In genomic region chr9:107768851-107769250, GRCm38 (mm10) we compare ENCODE assay signal across 8 mouse cellular contexts. TPM values are rescaled to one million over a fixed set of nuclear protein-coding genes. Genes with fewer than 3 reads are reported as not detected.
DNase-seq lines count a peak whose midpoint lies in the region; ATAC-seq and TF ChIP-seq lines count a peak whose summit lies in the region.

No protein-coding gene starts in this region.

- H3K4me2 ChIP-seq in lung, embryonic 15.5 days = peak overlapping the region; percentile 62
- peak overlapping the region; percentile 71 for H3K4me2 ChIP-seq in heart, embryonic 11.5 days
- H3K4me2 ChIP-seq in stomach, embryonic 14.5 days (replicated peaks; ENCODE audit: low read depth, low read length) = peak overlapping the region; percentile 55

- H3K9me3 ChIP-seq in lung, embryonic 15.5 days = no peaks in the 10 kb centered on the region
- H3K9me3 ChIP-seq in heart, embryonic 11.5 days (replicated peaks; ENCODE audit: control insufficient read depth, low read length) = no peaks in the 10 kb centered on the region
- no peaks in the 10 kb centered on the region for H3K9me3 ChIP-seq in stomach, embryonic 14.5 days (ENCODE audit: control insufficient read depth, low read depth, low read length)

- TF ChIP-seq POLR2A in lung, adult 2 months (IDR thresholded peaks at IDR 0.05; ENCODE audit: borderline replicate concordance, extremely low read depth, low read depth, low read length) = no peak

- H3K4me3 ChIP-seq in lung, embryonic 15.5 days = peak overlapping the region; percentile 96; the same call in 1 of the 2 replicates
- H3K4me3 ChIP-seq in lung, adult 2 months (replicated peaks; ENCODE audit: extremely low read depth, low read depth, low read length) = no peak overlapping the region
- peak overlapping the region; percentile 85; the same call in 1 of the 2 replicates for H3K4me3 ChIP-seq in heart, embryonic 11.5 days (ENCODE audit: low read depth, low read length)
- H3K4me3 ChIP-seq in stomach, embryonic 14.5 days (ENCODE audit: low read depth, low read length) = peak overlapping the region; percentile 100; the same call in 1 of the 2 replicates

- H3K27me3 ChIP-seq in lung, embryonic 15.5 days = no peaks in the 10 kb centered on the region
- no peaks in the 10 kb centered on the region for H3K27me3 ChIP-seq in heart, embryonic 11.5 days (ENCODE audit: control insufficient read depth, insufficient read depth, low read length)
- no peaks in the 10 kb centered on the region for H3K27me3 ChIP-seq in stomach, embryonic 14.5 days (ENCODE audit: control insufficient read depth, insufficient read depth, low read length)

- 82% methylated on average over 5 of the region's 5 CpGs for WGBS in lung, embryonic 15.5 days
- 71% methylated on average over 5 of the region's 5 CpGs for WGBS in lung, adult 2 months
- 85% methylated on average over 5 of the region's 5 CpGs for WGBS in heart, embryonic 11.5 days (ENCODE audit: insufficient replicate concordance)
- WGBS in stomach, embryonic 14.5 days = 77% methylated on average over 5 of the region's 5 CpGs

- H3K36me3 ChIP-seq in lung, embryonic 15.5 days = peaks cover 59% of the 10 kb centered on the region
- H3K36me3 ChIP-seq in heart, embryonic 11.5 days (ENCODE audit: control insufficient read depth, insufficient read depth, low read length) = peaks cover 43% of the 10 kb centered on the region
- peaks cover 50% of the 10 kb centered on the region for H3K36me3 ChIP-seq in stomach, embryonic 14.5 days (ENCODE audit: control insufficient read depth, insufficient read depth, low read length)

- no peak for DNase-seq in lung, adult 2 months
- DNase-seq in kidney, postnatal 36 days = peak; percentile 23 to 34
- DNase-seq in frontal cortex, postnatal 36 days (ENCODE audit: low spot score in 2 of 2) = no peak
- no peak for DNase-seq in cerebellum, postnatal 25 days
- DNase-seq in adrenal gland, postnatal 4 days (ENCODE audit: low spot score in 2 of 2) = no peak

- no peak for TF ChIP-seq CTCF in lung, adult 2 months (IDR thresholded peaks at IDR 0.05; ENCODE audit: insufficient read depth, low read length)

- peaks cover 9% of the 10 kb centered on the region; the same call in 1 of the 2 replicates for H3K4me1 ChIP-seq in lung, embryonic 15.5 days
- H3K4me1 ChIP-seq in lung, adult 2 months (ENCODE audit: control insufficient read depth, insufficient read depth, low read length) = peaks cover 8% of the 10 kb centered on the region
- H3K4me1 ChIP-seq in heart, embryonic 11.5 days (ENCODE audit: control insufficient read depth, insufficient read depth, low read length) = peaks cover 10% of the 10 kb centered on the region; the same call in 1 of the 2 replicates
- 0 out of 2 replicates have a peak, but pooled peaks cover 2% of the 10 kb centered on the region for H3K4me1 ChIP-seq in stomach, embryonic 14.5 days (ENCODE audit: control insufficient read depth, insufficient read depth, low read length)

- no peak overlapping the region for H3K27ac ChIP-seq in lung, embryonic 15.5 days
- no peak overlapping the region for H3K27ac ChIP-seq in heart, embryonic 11.5 days (ENCODE audit: low read depth, low read length)
- no peak overlapping the region for H3K27ac ChIP-seq in stomach, embryonic 14.5 days (ENCODE audit: low read length)

- peak overlapping the region; percentile 99; the same call in 1 of the 2 replicates for H3K9ac ChIP-seq in lung, embryonic 15.5 days
- no peak overlapping the region for H3K9ac ChIP-seq in heart, embryonic 11.5 days (ENCODE audit: low read depth, low read length)
- H3K9ac ChIP-seq in stomach, embryonic 14.5 days (replicated peaks; ENCODE audit: low read depth, low read length) = no peak overlapping the region

- ATAC-seq in lung, embryonic 15.5 days (ENCODE audit: borderline replicate concordance, extremely low read depth, low FRiP score, low TSS enrichment) = no peak
- ATAC-seq in heart, embryonic 11.5 days (replicated peaks; ENCODE audit: insufficient number of reproducible peaks, low FRiP score, low TSS enrichment) = no peak
- ATAC-seq in stomach, embryonic 14.5 days (ENCODE audit: insufficient number of reproducible peaks, insufficient read depth, low FRiP score, low read depth) = no peak

RNA-seq across cellular contexts. Expression of gene Rbm5, which starts 1.9 kb away (rescaled TPM):
- 188 and 202 TPM in 2 replicates for polyA plus RNA-seq in lung, embryonic 15.5 days (2015; fragmentation: Nextera tagmentation; extraction: Ambion mirVana)
- polyA plus RNA-seq in lung, adult 2 months (2012; rRNA removed) = 54.0 and 77.1 TPM in 2 replicates
- polyA plus RNA-seq in heart, embryonic 11.5 days (2014; fragmentation: Nextera tagmentation; extraction: Ambion mirVana) = 113 and 135 TPM in 2 replicates
- 204 and 205 TPM in 2 replicates for polyA plus RNA-seq in stomach, embryonic 14.5 days (2014; fragmentation: Nextera tagmentation; extraction: Ambion mirVana)
- total RNA-seq in adrenal gland, postnatal 4 days (2021) = 100 to 1,000 TPM; 152 to 155 TPM

RNA-seq across cellular contexts. Expression of gene Sema3f, which starts 58.6 kb away (rescaled TPM):
- polyA plus RNA-seq in lung, embryonic 15.5 days (2015; fragmentation: Nextera tagmentation; extraction: Ambion mirVana) = 12.3 and 13.7 TPM in 2 replicates
- 318 and 413 TPM in 2 replicates for polyA plus RNA-seq in lung, adult 2 months (2012; rRNA removed)
- 4.6 and 5.8 TPM in 2 replicates for polyA plus RNA-seq in heart, embryonic 11.5 days (2014; fragmentation: Nextera tagmentation; extraction: Ambion mirVana)
- 30.2 and 33.2 TPM in 2 replicates for polyA plus RNA-seq in stomach, embryonic 14.5 days (2014; fragmentation: Nextera tagmentation; extraction: Ambion mirVana)
- 10 to 100 TPM; 28.9 to 32.8 TPM for total RNA-seq in adrenal gland, postnatal 4 days (2021)

Comparison
In these comparisons a context has a peak if more than half of its experiments do, and no peak if none do; other contexts are left out.
1. DNase-seq: peak in kidney, postnatal 36 days (2 of 2); none in lung, adult 2 months (single experiment), frontal cortex, postnatal 36 days (0 of 2), cerebellum, postnatal 25 days (0 of 2) and adrenal gland, postnatal 4 days (0 of 2).
2. Peak in every context shown above with its lines, with median percentiles within 50 percentile points of each other: H3K4me2 ChIP-seq.